ENCODE assay signal across 20 mouse cellular contexts in the genomic region with DNA sequence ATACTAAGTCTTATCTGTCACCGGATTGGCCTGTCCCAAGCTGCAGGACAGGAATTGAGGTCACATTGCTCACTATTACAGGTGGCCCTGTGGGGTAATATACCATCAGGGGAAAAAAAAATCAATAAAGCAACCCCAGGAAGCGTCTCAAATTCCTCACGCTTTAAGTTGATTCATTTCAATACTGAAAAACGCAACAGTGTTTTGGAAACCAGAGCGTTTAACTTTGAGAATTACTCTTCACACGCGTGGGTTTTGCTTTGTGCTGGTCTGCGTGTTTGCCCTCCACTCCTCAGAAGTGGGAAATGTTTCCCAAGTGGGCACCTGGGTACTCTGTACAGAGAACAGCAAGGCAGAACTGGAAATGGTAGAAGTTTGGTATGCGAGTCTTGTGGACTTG. TPM values are rescaled to one million over a fixed set of nuclear protein-coding genes. Genes with fewer than 3 reads are reported as not detected.
DNase-seq lines count a peak whose midpoint lies in the region; ATAC-seq and TF ChIP-seq lines count a peak whose summit lies in the region.
"Had no signal": no experiment of that assay in that cellular context is flagged by ENCODE, and none has a peak within 500 bp of the region (broad histone marks: within the 10 kb centered on the region; RNA-seq: fewer than 3 reads in every experiment).

No protein-coding gene starts in this region.

- no peak for TF ChIP-seq EP300 in liver, postnatal 0 days (IDR thresholded peaks at IDR 0.05; ENCODE audit: low read depth)
- TF ChIP-seq EP300 in CH12.LX (IDR thresholded peaks at IDR 0.05; ENCODE audit: low read length): 0 out of 2 replicates have a peak, but pooled peaks have one; percentile 48

- H3K27me3 ChIP-seq in liver, postnatal 0 days (ENCODE audit: insufficient read depth, low read length): no peaks in the 10 kb centered on the region
- no peaks in the 10 kb centered on the region for H3K27me3 ChIP-seq in liver, embryonic 12.5 days (replicated peaks)
- H3K27me3 ChIP-seq in CH12.LX (replicated peaks): no peaks in the 10 kb centered on the region
- H3K27me3 ChIP-seq: Patski had no signal

- WGBS in liver, postnatal 0 days (ENCODE audit: insufficient replicate concordance): 78% methylated on average over 9 of the region's 9 CpGs
- WGBS in liver, embryonic 12.5 days (ENCODE audit: insufficient replicate concordance): 84% methylated on average over 9 of the region's 9 CpGs

- no peak overlapping the region for H3K4me3 ChIP-seq in liver, postnatal 0 days (ENCODE audit: low read depth, low read length)
- no peak overlapping the region for H3K4me3 ChIP-seq in liver, embryonic 12.5 days
- H3K4me3 ChIP-seq in CH12.LX (replicated peaks in 1 of 3; ENCODE audit: low read depth in 2 of 3, low read length in 2 of 3, poor library complexity in 1 of 3): no peak overlapping the region

- TF ChIP-seq RAD21 in CH12.LX (IDR thresholded peaks at IDR 0.05; ENCODE audit: low read depth, low read length): no peak

- dilution Hi-C loops in CH12.LX (cut with MboI; ENCODE audit: extremely low pct_ligation_motif_present, extremely low pct_unique_long_range_greater_than_20kb, low sequenced_read_pairs): no loop called here

- peak; percentile 56 for ATAC-seq in liver, postnatal 0 days
- no peak for ATAC-seq in liver, embryonic 12.5 days
- ATAC-seq: activated CD4-positive, CD25-positive, alpha-beta regulatory T cell, adult 4 months; CD4-positive, CD25-positive, alpha-beta regulatory T cell, adult 4 months had no signal

- no peak for DNase-seq in liver, postnatal 0 days
- peak; percentile 47 for DNase-seq in CH12.LX (ENCODE audit: extremely low read depth)
- no peak for DNase-seq in testis, postnatal 10 days (ENCODE audit: low spot score)
- DNase-seq: adrenal gland, adult 2 months; adrenal gland, adult 8-10 months; adrenal gland, postnatal 10 days; adrenal gland, postnatal 14 days; adrenal gland, postnatal 25 days; adrenal gland, postnatal 36 days; B cell, adult 2 months; cerebellum, adult 11 months; cerebellum, adult 11-12 months; cerebellum, adult 18-20 months; cerebellum, adult 2 months had no signal

- no peak for TF ChIP-seq CTCF in liver, postnatal 0 days (IDR thresholded peaks at IDR 0.05; ENCODE audit: low read depth)
- no peak for TF ChIP-seq CTCF in CH12.LX (conservative IDR thresholded peaks at IDR 0.05 in 1 of 2, IDR thresholded peaks at IDR 0.05 in 1 of 2; ENCODE audit: low read depth in 2 of 2, low read length in 2 of 2)

- H3K36me3 ChIP-seq in liver, postnatal 0 days (replicated peaks; ENCODE audit: insufficient read depth, low read length): no peaks in the 10 kb centered on the region
- no peaks in the 10 kb centered on the region for H3K36me3 ChIP-seq in liver, embryonic 12.5 days
- H3K36me3 ChIP-seq in CH12.LX (replicated peaks in 1 of 2; ENCODE audit: control insufficient read depth in 1 of 2, insufficient read depth in 1 of 2, low read length in 1 of 2): no peaks in the 10 kb centered on the region
- H3K36me3 ChIP-seq: G1E had no signal

- no peaks in the 10 kb centered on the region for H3K79me2 ChIP-seq in CH12.LX (replicated peaks; ENCODE audit: control insufficient read depth, extremely low read depth, insufficient read depth, poor library complexity, severe bottlenecking)

- H3K4me2 ChIP-seq in liver, postnatal 0 days (ENCODE audit: low read depth, low read length): no peak overlapping the region
- no peak overlapping the region for H3K4me2 ChIP-seq in liver, embryonic 12.5 days
- peak overlapping the region; percentile 47 for H3K4me2 ChIP-seq in CH12.LX (ENCODE audit: insufficient read depth, low read depth, poor library complexity, severe bottlenecking)

- H3K4me1 ChIP-seq in liver, postnatal 0 days (ENCODE audit: insufficient read depth): no peaks in the 10 kb centered on the region
- H3K4me1 ChIP-seq in liver, embryonic 12.5 days: no peaks in the 10 kb centered on the region
- H3K4me1 ChIP-seq in CH12.LX (ENCODE audit: control insufficient read depth in 1 of 2, insufficient read depth in 2 of 2): peaks cover 5 to 28% of the 10 kb centered on the region in 2 experiments

- TF ChIP-seq POLR2A in CH12.LX (IDR thresholded peaks at IDR 0.05; ENCODE audit: low read depth, low read length): no peak

- in situ Hi-C loops in CH12.LX (cut with MboI; ENCODE audit: low pct_ligation_motif_present, low pct_unique_long_range_greater_than_20kb, low sequenced_read_pairs): loop anchor here (25.0 kb wide), 1 partner anchor 351 kb away; no protein-coding TSS in a partner anchor

- H3K27ac ChIP-seq in liver, postnatal 0 days (ENCODE audit: low read depth): no peak overlapping the region
- H3K27ac ChIP-seq in liver, embryonic 12.5 days: no peak overlapping the region
- H3K27ac ChIP-seq in CH12.LX (ENCODE audit: insufficient read depth, low read depth): no peak overlapping the region

- no peak overlapping the region for H3K9ac ChIP-seq in liver, postnatal 0 days (replicated peaks)
- H3K9ac ChIP-seq in liver, embryonic 12.5 days: no peak overlapping the region
- H3K9ac ChIP-seq in CH12.LX (ENCODE audit: insufficient read depth, low read depth): no peak overlapping the region; the same call in 1 of the 2 replicates

- H3K9me3 ChIP-seq in liver, postnatal 0 days (ENCODE audit: low read length): no peaks in the 10 kb centered on the region
- no peaks in the 10 kb centered on the region for H3K9me3 ChIP-seq in liver, embryonic 12.5 days (replicated peaks)
- no peaks in the 10 kb centered on the region for H3K9me3 ChIP-seq in CH12.LX (replicated peaks; ENCODE audit: low read length)

TF ChIP-seq in CH12.LX, 34 proteins besides CTCF, POLR2A, EP300 and RAD21:
- TF ChIP-seq PAX5 (IDR thresholded peaks at IDR 0.05; ENCODE audit: low read length) (no peak), IRF4 (IDR thresholded peaks at IDR 0.05; ENCODE audit: low read depth, low read length) (peak; percentile 76), TCF12 (IDR thresholded peaks at IDR 0.05; ENCODE audit: low read depth, low read length) (0 out of 2 replicates have a peak, but pooled peaks have one; percentile 10), JUN (IDR thresholded peaks at IDR 0.05; ENCODE audit: insufficient read depth, low read depth, low read length) (peak; percentile 26; the same call in 1 of the 2 replicates), HCFC1 (IDR thresholded peaks at IDR 0.05; ENCODE audit: low read depth, low read length) (no peak), BHLHE40 (IDR thresholded peaks at IDR 0.05; ENCODE audit: low read depth, low read length) (peak; percentile 85), JUND (conservative IDR thresholded peaks at IDR 0.05; ENCODE audit: low read depth, low read length) (0 out of 2 replicates have a peak, but pooled peaks have one; percentile 61)

RNA-seq across cellular contexts. Expression of a gene that starts 13.6 kb away (rescaled TPM):
- 4.4 and 4.8 TPM in 2 replicates for polyA plus RNA-seq in liver, postnatal 0 days (2015; fragmentation: Nextera tagmentation; extraction: Ambion mirVana)
- 8.2 and 8.4 TPM in 2 replicates for polyA plus RNA-seq in liver, embryonic 12.5 days (2016; fragmentation: Nextera tagmentation; extraction: Ambion mirVana)
- not detected in 2 replicates for total RNA-seq in CH12.LX (2012; rRNA removed)
- total RNA-seq in CH12.LX (2014; rRNA removed): not detected in 2 replicates
- polyA plus RNA-seq in CH12.LX (2012; ENCODE audit: insufficient read length, low read depth): not detected in 2 replicates
- total RNA-seq: MEL had no signal
- polyA plus RNA-seq: activated CD4-positive, CD25-positive, alpha-beta regulatory T cell, adult 4 months; G1E had no signal
